Mouse (Mus musculus): ENCODE measurements around the gene Cypt1. TPM values are rescaled to one million over a fixed set of nuclear protein-coding genes. Genes with fewer than 3 reads are reported as not detected.

Cypt1 gene
- total RNA-seq (2023), result not detected

GRCm38 (mm10) chrX:16522569-16522968 lies at the start of gene Cypt1:
Cypt1 (plus strand) TSS chrX:16522869.

Other genes with a start within 250 kb of the Cypt1 start
- gene Maoa, start 96.8 kb downstream of the Cypt1 start, total RNA-seq (2023), result under 1 TPM; 0.34 to 0.76 TPM

Measured in monocyte, adult 59 days (primary cell).